Mouse (Mus musculus): ENCODE results near the gene Adrm1.
"Not testable (repeated sequence)": the region's sequence is repeated elsewhere in the genome, so short reads cannot be mapped to it uniquely, and the experiment has no call there.

Adrm1 gene

GRCm38 (mm10) chr2:180170806-180171521 is at the start of gene Adrm1:
Adrm1 (plus strand) TSS chr2:180171485.
- peak; percentile 94 for DNase-seq (ENCODE audit: low read depth, low spot score)

- no peak for DNase-seq (ENCODE audit: low read depth, low spot score)
Observed at GRCm38 (mm10) chr2:180124192-180124591, 47.1 kb upstream of the Adrm1 start.

GRCm38 (mm10) chr2:180126195-180126594 is 45.1 kb upstream of the Adrm1 start:
- DNase-seq (ENCODE audit: low read depth, low spot score): no peak

GRCm38 (mm10) chr2:180127675-180128074 is 43.6 kb upstream of the Adrm1 start:
- DNase-seq (ENCODE audit: low read depth, low spot score): no peak

GRCm38 (mm10) chr2:180133231-180133630 is 38.1 kb upstream of the Adrm1 start:
- DNase-seq (ENCODE audit: low read depth, low spot score): no peak

GRCm38 (mm10) chr2:180133911-180134310 is 37.4 kb upstream of the Adrm1 start:
- DNase-seq (ENCODE audit: low read depth, low spot score): no peak

GRCm38 (mm10) chr2:180135414-180135813 is 35.9 kb upstream of the Adrm1 start:
- no peak for DNase-seq (ENCODE audit: low read depth, low spot score)

- DNase-seq (ENCODE audit: low read depth, low spot score): no peak
Observed at GRCm38 (mm10) chr2:180146091-180146490, 25.2 kb upstream of the Adrm1 start.

GRCm38 (mm10) chr2:180147379-180147778 is 23.9 kb upstream of the Adrm1 start:
- no peak for DNase-seq (ENCODE audit: low read depth, low spot score)

- DNase-seq (ENCODE audit: low read depth, low spot score): no peak
Observed at GRCm38 (mm10) chr2:180148551-180148950, 22.7 kb upstream of the Adrm1 start.

GRCm38 (mm10) chr2:180154796-180155195 is 16.5 kb upstream of the Adrm1 start:
- no peak for DNase-seq (ENCODE audit: low read depth, low spot score)

- no peak for DNase-seq (ENCODE audit: low read depth, low spot score)
Observed at GRCm38 (mm10) chr2:180158627-180159026, 12.7 kb upstream of the Adrm1 start.

GRCm38 (mm10) chr2:180165855-180166254 is 5.4 kb upstream of the Adrm1 start:
- DNase-seq (ENCODE audit: low read depth, low spot score): no peak

- DNase-seq (ENCODE audit: low read depth, low spot score): no peak
Observed at GRCm38 (mm10) chr2:180166869-180167268, 4.4 kb upstream of the Adrm1 start.

GRCm38 (mm10) chr2:180170151-180170805 is 1.0 kb upstream of the Adrm1 start:
- DNase-seq (ENCODE audit: low read depth, low spot score): no peak

GRCm38 (mm10) chr2:180171522-180172070 is 311 bp downstream of the Adrm1 start:
- no peak for DNase-seq (ENCODE audit: low read depth, low spot score)

GRCm38 (mm10) chr2:180172152-180172551 is 867 bp downstream of the Adrm1 start:
- DNase-seq (ENCODE audit: low read depth, low spot score): no peak

GRCm38 (mm10) chr2:180173163-180173562 is 1.9 kb downstream of the Adrm1 start:
- peak; percentile 11 for DNase-seq (ENCODE audit: low read depth, low spot score)

GRCm38 (mm10) chr2:180173711-180174110 is 2.4 kb downstream of the Adrm1 start:
- DNase-seq (ENCODE audit: low read depth, low spot score): not testable (repeated sequence)

- DNase-seq (ENCODE audit: low read depth, low spot score): no peak
Observed at GRCm38 (mm10) chr2:180174121-180174520, 2.8 kb downstream of the Adrm1 start.

GRCm38 (mm10) chr2:180175725-180176124 is 4.4 kb downstream of the Adrm1 start:
- no peak for DNase-seq (ENCODE audit: low read depth, low spot score)

GRCm38 (mm10) chr2:180181542-180181941 is 10.3 kb downstream of the Adrm1 start:
- DNase-seq (ENCODE audit: low read depth, low spot score): no peak
